Mouse (Mus musculus): ENCODE data around the gene Ganc. TPM values are rescaled to one million over a fixed set of nuclear protein-coding genes. Genes with fewer than 3 reads are reported as not detected.

Gene Ganc
- polyA plus RNA-seq, 1 experiment from 2014 or later = 6.0 TPM

DNA sequence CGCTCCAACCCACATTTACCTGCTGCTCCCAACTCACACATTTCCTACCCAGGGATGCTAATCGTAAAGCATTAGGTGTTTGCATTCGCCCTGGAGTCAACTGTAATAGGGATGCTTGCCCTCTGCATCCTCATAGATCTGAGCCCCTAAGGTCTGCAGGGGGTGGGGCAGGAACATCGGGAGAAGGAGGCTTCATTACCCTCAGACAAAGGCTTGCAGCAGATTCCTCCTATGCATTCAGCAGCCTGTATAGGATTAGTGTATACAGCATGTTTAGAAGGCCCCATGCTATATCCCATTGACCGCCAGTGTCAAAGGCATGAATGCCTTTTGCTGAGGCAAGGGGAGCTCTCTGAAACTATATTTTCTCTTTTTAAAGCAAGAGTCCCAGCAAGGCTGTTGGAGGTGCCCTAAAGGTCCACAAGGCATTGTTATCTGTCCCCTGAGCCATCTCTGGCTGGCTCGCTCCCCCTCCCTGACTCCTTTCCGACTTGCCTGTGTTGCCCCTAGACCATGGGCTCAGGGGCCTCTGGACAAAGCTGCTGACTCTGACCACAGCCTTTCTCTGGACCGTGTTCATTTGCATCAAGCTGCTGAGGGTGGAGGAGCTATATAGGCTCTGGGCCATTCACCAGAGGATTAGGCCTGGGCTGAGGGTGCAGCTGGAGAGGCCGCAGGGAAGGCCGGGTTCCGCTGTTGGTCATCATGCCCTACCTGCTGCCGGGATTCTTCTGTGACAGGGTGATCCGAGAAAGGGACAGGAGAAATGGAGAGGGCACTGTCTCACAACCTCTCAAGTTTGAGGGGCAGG is 72.8 kb downstream of the Ganc start:
- Histone ChIP-seq H3K9me3 (replicated peaks) (no peaks in the 10 kb centered on the region), H3K4me1 (replicated peaks) (no peaks in the 10 kb centered on the region), H3K27me3 (no peaks in the 10 kb centered on the region), H3K9ac (no peak overlapping the region), H3K36me3 (replicated peaks) (no peaks in the 10 kb centered on the region), H3K27ac (replicated peaks) (no peak overlapping the region), H3K4me3 (replicated peaks) (no peak overlapping the region), H3K4me2 (no peak overlapping the region)
- WGBS (ENCODE audit: insufficient replicate concordance) = 75% methylated on average over 13 of the region's 13 CpGs
- ATAC-seq (ENCODE audit: insufficient read depth) = no peak

DNA sequence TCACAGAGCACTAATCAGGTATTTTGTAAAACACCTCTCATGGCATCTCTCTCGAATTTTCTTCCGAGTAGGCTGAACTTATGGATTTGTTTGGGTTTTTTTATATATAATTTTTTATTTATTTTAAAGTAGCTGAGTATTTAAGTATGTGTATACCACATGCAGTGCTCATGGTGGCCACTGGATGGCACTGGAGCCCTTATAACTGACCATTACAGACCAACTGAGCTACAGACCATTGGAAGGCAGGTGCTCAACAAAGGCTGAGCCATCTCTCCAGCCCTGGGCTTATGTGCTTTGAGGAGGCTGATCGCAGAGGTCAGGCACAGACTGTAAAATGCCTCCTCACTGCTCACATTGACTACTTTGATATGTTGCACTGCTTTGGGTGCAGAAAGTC is 74.9 kb downstream of the Ganc start:
- Histone ChIP-seq H3K9ac (no peak overlapping the region), H3K27ac (replicated peaks) (no peak overlapping the region), H3K4me1 (replicated peaks) (no peaks in the 10 kb centered on the region), H3K27me3 (no peaks in the 10 kb centered on the region), H3K4me3 (replicated peaks) (no peak overlapping the region), H3K9me3 (replicated peaks) (no peaks in the 10 kb centered on the region), H3K4me2 (no peak overlapping the region), H3K36me3 (replicated peaks) (no peaks in the 10 kb centered on the region)
- WGBS (ENCODE audit: insufficient replicate concordance) = 33% methylated on average over 3 of the region's 3 CpGs
- ATAC-seq (ENCODE audit: insufficient read depth) = no peak; the same call in 1 of the 2 replicates

GRCm38 (mm10) chr2:120481921-120482320 is 78.2 kb downstream of the Ganc start:
- WGBS (ENCODE audit: insufficient replicate concordance) = 45% methylated on average over 8 of the region's 8 CpGs
- no peaks in the 10 kb centered on the region for H3K4me1 ChIP-seq (replicated peaks)
- H3K4me3 ChIP-seq (replicated peaks) = no peak overlapping the region
- no peaks in the 10 kb centered on the region for H3K36me3 ChIP-seq (replicated peaks)
- H3K9ac ChIP-seq = no peak overlapping the region
- no peak overlapping the region for H3K4me2 ChIP-seq
- no peak overlapping the region for H3K27ac ChIP-seq (replicated peaks)
- no peaks in the 10 kb centered on the region for H3K27me3 ChIP-seq
- no peaks in the 10 kb centered on the region for H3K9me3 ChIP-seq (replicated peaks)
- no peak for ATAC-seq (ENCODE audit: insufficient read depth)

- no peak overlapping the region for H3K27ac ChIP-seq (replicated peaks)
- WGBS (ENCODE audit: insufficient replicate concordance) = 40% methylated on average over 8 of the region's 8 CpGs
- H3K36me3 ChIP-seq (replicated peaks) = no peaks in the 10 kb centered on the region
- H3K4me1 ChIP-seq (replicated peaks) = no peaks in the 10 kb centered on the region
- ATAC-seq (ENCODE audit: insufficient read depth) = no peak
- H3K9me3 ChIP-seq (replicated peaks) = no peaks in the 10 kb centered on the region
- H3K4me2 ChIP-seq = no peak overlapping the region
- H3K27me3 ChIP-seq = no peaks in the 10 kb centered on the region
- no peak overlapping the region for H3K9ac ChIP-seq
- no peak overlapping the region for H3K4me3 ChIP-seq (replicated peaks)
Measured at GRCm38 (mm10) chr2:120482506-120483389, 79.1 kb downstream of the Ganc start.

- Histone ChIP-seq H3K4me2 (no peak overlapping the region), H3K27me3 (no peaks in the 10 kb centered on the region), H3K4me3 (replicated peaks) (no peak overlapping the region), H3K9me3 (replicated peaks) (no peaks in the 10 kb centered on the region), H3K4me1 (replicated peaks) (no peaks in the 10 kb centered on the region), H3K36me3 (replicated peaks) (no peaks in the 10 kb centered on the region), H3K9ac (no peak overlapping the region), H3K27ac (replicated peaks) (no peak overlapping the region)
- 72% methylated on average over 3 of the region's 3 CpGs for WGBS (ENCODE audit: insufficient replicate concordance)
- ATAC-seq (ENCODE audit: insufficient read depth) = no peak
Measured at GRCm38 (mm10) chr2:120484241-120484640, 80.5 kb downstream of the Ganc start.

DNA sequence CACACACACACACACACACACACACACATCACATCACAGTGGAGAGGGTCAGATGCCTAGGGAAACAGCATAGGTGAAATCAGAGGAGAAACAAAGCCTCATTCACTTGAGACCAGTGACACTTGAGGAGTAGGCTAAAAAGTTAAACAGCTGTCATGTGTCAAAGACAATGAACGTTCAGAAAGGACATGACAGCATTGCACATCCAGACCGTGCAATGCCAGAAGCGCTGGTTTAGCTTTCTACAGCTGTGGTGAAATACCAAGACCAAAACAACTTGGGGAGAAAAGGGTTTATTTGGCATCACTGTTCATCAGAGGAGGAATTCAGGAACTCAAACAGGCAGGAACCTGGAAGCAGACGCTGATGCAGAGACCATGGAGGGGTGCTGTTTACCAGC is 89.6 kb downstream of the Ganc start:
- 59% methylated on average over 4 of the region's 4 CpGs for WGBS (ENCODE audit: insufficient replicate concordance)
- Histone ChIP-seq H3K27me3 (no peaks in the 10 kb centered on the region), H3K9me3 (replicated peaks) (no peaks in the 10 kb centered on the region), H3K4me3 (replicated peaks) (no peak overlapping the region), H3K9ac (no peak overlapping the region), H3K4me1 (replicated peaks) (no peaks in the 10 kb centered on the region), H3K4me2 (no peak overlapping the region), H3K36me3 (replicated peaks) (no peaks in the 10 kb centered on the region), H3K27ac (replicated peaks) (no peak overlapping the region)
- no peak for ATAC-seq (ENCODE audit: insufficient read depth)

- no peaks in the 10 kb centered on the region for H3K36me3 ChIP-seq (replicated peaks)
- H3K27me3 ChIP-seq = no peaks in the 10 kb centered on the region
- no peak overlapping the region for H3K4me2 ChIP-seq
- no peaks in the 10 kb centered on the region for H3K9me3 ChIP-seq (replicated peaks)
- H3K27ac ChIP-seq (replicated peaks) = no peak overlapping the region
- 68% methylated on average over 3 of the region's 3 CpGs for WGBS (ENCODE audit: insufficient replicate concordance)
- no peak overlapping the region for H3K9ac ChIP-seq
- H3K4me3 ChIP-seq (replicated peaks) = no peak overlapping the region
- no peak for ATAC-seq (ENCODE audit: insufficient read depth)
- H3K4me1 ChIP-seq (replicated peaks) = peaks cover 2% of the 10 kb centered on the region; the same call in 1 of the 2 replicates
Measured at GRCm38 (mm10) chr2:120496511-120496910, 92.8 kb downstream of the Ganc start.

- Histone ChIP-seq H3K9me3 (replicated peaks) (no peaks in the 10 kb centered on the region), H3K4me2 (no peak overlapping the region), H3K27me3 (no peaks in the 10 kb centered on the region), H3K27ac (replicated peaks) (no peak overlapping the region), H3K4me3 (replicated peaks) (no peak overlapping the region), H3K36me3 (replicated peaks) (peaks cover 1% of the 10 kb centered on the region; the same call in 1 of the 2 replicates), H3K9ac (no peak overlapping the region), H3K4me1 (replicated peaks) (peaks cover 2% of the 10 kb centered on the region; the same call in 1 of the 2 replicates)
- ATAC-seq (ENCODE audit: insufficient read depth) = peak; percentile 52
- WGBS (ENCODE audit: insufficient replicate concordance) = 12% methylated on average over 6 of the region's 6 CpGs
Measured at GRCm38 (mm10) chr2:120499971-120500471, 96.3 kb downstream of the Ganc start.

DNA sequence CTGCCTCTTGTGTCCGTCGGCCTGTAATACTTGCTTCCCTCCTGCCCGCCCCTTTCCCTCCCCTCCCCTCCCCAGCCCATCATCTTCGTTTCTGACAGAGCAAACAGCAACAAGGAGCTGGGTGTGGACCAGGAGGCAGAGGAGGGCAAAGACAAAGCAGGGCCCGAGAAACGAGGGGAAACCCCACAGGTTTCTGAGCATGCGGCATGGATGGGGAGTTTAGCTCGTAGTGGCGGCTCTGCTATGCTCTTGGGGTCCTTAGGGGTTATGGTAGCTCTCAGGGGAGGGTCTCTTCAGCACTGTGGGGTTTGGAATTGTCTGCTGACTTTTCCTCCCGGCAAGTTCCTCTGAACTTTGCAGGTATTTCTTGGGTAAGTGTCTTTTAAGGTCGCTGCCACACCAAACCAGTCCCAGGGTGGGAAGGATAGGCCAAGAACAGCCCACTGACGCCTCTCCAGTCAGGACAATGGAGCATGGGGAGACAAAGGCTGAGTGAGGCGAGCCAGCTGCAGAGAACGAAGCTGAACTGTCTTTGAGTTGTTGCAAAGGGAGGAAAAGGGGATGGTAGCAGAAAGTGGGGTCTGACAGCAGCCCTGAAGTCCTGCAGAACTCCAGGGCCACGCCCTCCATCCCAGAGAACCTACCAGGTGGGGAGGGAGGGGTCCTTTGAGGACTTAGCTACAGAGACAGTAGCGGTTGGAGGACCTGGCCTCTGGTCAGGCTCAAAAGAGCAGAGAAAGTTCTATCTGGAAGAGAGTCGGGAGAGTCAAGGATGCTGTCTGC is 97.6 kb downstream of the Ganc start:
- no peaks in the 10 kb centered on the region for H3K27me3 ChIP-seq
- H3K27ac ChIP-seq (replicated peaks) = no peak overlapping the region
- peaks cover 2% of the 10 kb centered on the region; the same call in 1 of the 2 replicates for H3K4me1 ChIP-seq (replicated peaks)
- WGBS (ENCODE audit: insufficient replicate concordance) = 36% methylated on average over 17 of the region's 17 CpGs
- peaks cover 14% of the 10 kb centered on the region for H3K36me3 ChIP-seq (replicated peaks)
- H3K4me2 ChIP-seq = no peak overlapping the region
- H3K9me3 ChIP-seq (replicated peaks) = no peaks in the 10 kb centered on the region
- ATAC-seq (ENCODE audit: insufficient read depth) = no peak
- H3K9ac ChIP-seq = no peak overlapping the region
- no peak overlapping the region for H3K4me3 ChIP-seq (replicated peaks)

GRCm38 (mm10) chr2:120501931-120502604 is 98.4 kb downstream of the Ganc start:
- H3K4me1 ChIP-seq (replicated peaks) = peaks cover 2% of the 10 kb centered on the region; the same call in 1 of the 2 replicates
- H3K27ac ChIP-seq (replicated peaks) = no peak overlapping the region
- H3K36me3 ChIP-seq (replicated peaks) = peaks cover 16% of the 10 kb centered on the region
- 57% methylated on average over 13 of the region's 13 CpGs for WGBS (ENCODE audit: insufficient replicate concordance)
- H3K9me3 ChIP-seq (replicated peaks) = no peaks in the 10 kb centered on the region
- H3K27me3 ChIP-seq = no peaks in the 10 kb centered on the region
- H3K4me2 ChIP-seq = no peak overlapping the region
- no peak for ATAC-seq (ENCODE audit: insufficient read depth)
- H3K9ac ChIP-seq = no peak overlapping the region
- no peak overlapping the region for H3K4me3 ChIP-seq (replicated peaks)
